ENCODE assay signal across 13 mouse cellular contexts in genomic region chr13:80951327-80951726, GRCm38 (mm10).
A peak's percentile ranks its signal among the peaks of the same experiment; 100 is the strongest.
DNase-seq lines count a peak whose midpoint lies in the region; ATAC-seq and TF ChIP-seq lines count a peak whose summit lies in the region.
"Had no signal": no experiment of that assay in that cellular context is flagged by ENCODE, and none has a peak within 500 bp of the region (broad histone marks: within the 10 kb centered on the region; RNA-seq: fewer than 3 reads in every experiment).

No protein-coding gene starts in this region.

- 90% methylated on average over 3 of the region's 3 CpGs for WGBS in midbrain, embryonic 16.5 days

- ATAC-seq in midbrain, embryonic 16.5 days = no peak
- ATAC-seq: liver, postnatal 0 days had no signal

- DNase-seq in layer of hippocampus, adult 2 months (ENCODE audit: low spot score in 2 of 2) = no peak
- DNase-seq in layer of hippocampus, adult 9-10 months (ENCODE audit: low spot score) = no peak
- peak; percentile 54 to 74 for DNase-seq in adrenal gland, postnatal 36 days
- peak; percentile 51 to 58 for DNase-seq in heart, postnatal 10 days
- peak; percentile 91 for DNase-seq in lung, postnatal 36 days
- DNase-seq in right cerebral cortex, adult 2 months (ENCODE audit: low spot score in 2 of 2) = no peak
- DNase-seq in c-Kit-positive CD71-positive TER-119-positive erythroid progenitor cells, embryonic 14.5 days (ENCODE audit: low spot score) = no peak
- DNase-seq: cerebellum, postnatal 36 days; liver, postnatal 0 days; thymus, postnatal 25 days had no signal

- no peaks in the 10 kb centered on the region for H3K27me3 ChIP-seq in midbrain, embryonic 16.5 days (ENCODE audit: control insufficient read depth, insufficient read depth, low read depth, low read length)
- H3K27me3 ChIP-seq: neural tube, embryonic 12.5 days had no signal

- peak overlapping the region; percentile 83; the same call in 1 of the 2 replicates for H3K27ac ChIP-seq in layer of hippocampus, adult 2 months
- H3K27ac ChIP-seq in midbrain, embryonic 16.5 days (ENCODE audit: low read length) = no peak overlapping the region
- H3K27ac ChIP-seq: forebrain, embryonic 10.5 days; neural tube, embryonic 12.5 days had no signal

- H3K9me3 ChIP-seq in midbrain, embryonic 16.5 days (replicated peaks; ENCODE audit: control insufficient read depth, low read length, poor library complexity, severe bottlenecking) = no peaks in the 10 kb centered on the region
- H3K9me3 ChIP-seq: forebrain, embryonic 10.5 days; neural tube, embryonic 12.5 days had no signal

- H3K4me2 ChIP-seq in midbrain, embryonic 16.5 days (ENCODE audit: low read length) = no peak overlapping the region
- H3K4me2 ChIP-seq: neural tube, embryonic 12.5 days had no signal

- intact Hi-C loops in heart, postnatal 10 days (cut with DNase I) = no loop called here

- no peak overlapping the region for H3K4me3 ChIP-seq in layer of hippocampus, adult 2 months
- no peak overlapping the region for H3K4me3 ChIP-seq in midbrain, embryonic 16.5 days (ENCODE audit: low read depth, low read length)
- H3K4me3 ChIP-seq: forebrain, embryonic 10.5 days; neural tube, embryonic 12.5 days had no signal

- H3K36me3 ChIP-seq in midbrain, embryonic 16.5 days (ENCODE audit: control insufficient read depth, insufficient read depth, low read length) = no peaks in the 10 kb centered on the region
- H3K36me3 ChIP-seq: forebrain, embryonic 10.5 days; neural tube, embryonic 12.5 days had no signal

- H3K9ac ChIP-seq in midbrain, embryonic 16.5 days (ENCODE audit: low read depth, low read length) = no peak overlapping the region
- H3K9ac ChIP-seq: liver, postnatal 0 days; neural tube, embryonic 12.5 days had no signal

- TF ChIP-seq CTCF in layer of hippocampus, adult 2 months (conservative IDR thresholded peaks at IDR 0.05) = no peak

- H3K4me1 ChIP-seq in midbrain, embryonic 16.5 days (ENCODE audit: control insufficient read depth, insufficient read depth, low read length) = no peaks in the 10 kb centered on the region
- H3K4me1 ChIP-seq: neural tube, embryonic 12.5 days had no signal

Comparison
In these comparisons a context has a peak if more than half of its experiments do, and no peak if none do; other contexts are left out.
1. DNase-seq: peak in adrenal gland, postnatal 36 days (2 of 2), heart, postnatal 10 days (2 of 2) and lung, postnatal 36 days (single experiment); none in layer of hippocampus, adult 2 months (0 of 2), layer of hippocampus, adult 9-10 months (single experiment), right cerebral cortex, adult 2 months (0 of 2) and c-Kit-positive CD71-positive TER-119-positive erythroid progenitor cells, embryonic 14.5 days (single experiment).